Mouse (Mus musculus) CH12.LX (cell line): ENCODE measurements at regions not wholly inside any gene's neighbourhood (a gene's known extent, or its start where the extent isn't known, plus 50 kb on each side); places are given as distances from the start of the nearest gene placed in this dataset.
A peak's percentile ranks its signal among the peaks of the same experiment; 100 is the strongest.

Source experiments
- DNase-seq: peaks from one replicate; pipeline ENCODE4 v3.0.0-alpha.2; 2013; ENCODE audit errors: extremely low read depth
- H3K27ac ChIP-seq: 2 replicates; pipeline ENCODE4 v1.5.1; 2012; ENCODE audit warnings: low read depth, mild to moderate bottlenecking, control low read depth, moderate library complexity; ENCODE audit not compliant: insufficient read depth
- H3K27me3 ChIP-seq: replicated peaks from 2 replicates; pipeline ENCODE3; 2012; ENCODE audit warnings: inconsistent platforms
- H3K36me3 ChIP-seq, 2 experiments: replicated peaks in 1 of 2; 2 replicates each; pipeline versions ENCODE3 to v1.6.1; 2012; ENCODE audit warnings: inconsistent platforms in 1 of 2, low read length in 1 of 2, mild to moderate bottlenecking in 1 of 2, mixed read lengths in 1 of 2, moderate library complexity in 1 of 2; ENCODE audit not compliant: control insufficient read depth in 1 of 2, insufficient read depth in 1 of 2
- H3K4me1 ChIP-seq, 2 experiments: 2 replicates each; pipeline ENCODE4 v1.6.1; 2012; ENCODE audit warnings: inconsistent platforms in 1 of 2, moderate library complexity in 1 of 2; ENCODE audit not compliant: insufficient read depth in 2 of 2, control insufficient read depth in 1 of 2
- H3K4me2 ChIP-seq: 2 replicates; pipeline ENCODE4 v1.6.1; 2012; ENCODE audit warnings: low read depth, mild to moderate bottlenecking, control low read depth; ENCODE audit not compliant: poor library complexity, insufficient read depth, severe bottlenecking
- H3K4me3 ChIP-seq, 3 experiments: fragments of 150-350 bp in 1 of 3; sonication (generic) in 1 of 3; replicated peaks in 1 of 3; 2 replicates each; pipeline versions ENCODE3 to v1.5.1; 2011 to 2012; ENCODE audit warnings: low read depth in 2 of 3, low read length in 2 of 3, mild to moderate bottlenecking in 2 of 3, moderate library complexity in 2 of 3, control low read depth in 1 of 3, improper control_type of control experiment in 1 of 3, inconsistent platforms in 1 of 3, mixed read lengths in 1 of 3; ENCODE audit not compliant: poor library complexity in 1 of 3
- H3K79me2 ChIP-seq: replicated peaks from 2 replicates; pipeline ENCODE4 v1.6.1; 2012; ENCODE audit warnings: mild to moderate bottlenecking, moderate library complexity; ENCODE audit not compliant: control insufficient read depth, poor library complexity, insufficient read depth, severe bottlenecking; ENCODE audit errors: extremely low read depth
- H3K9ac ChIP-seq: 2 replicates; pipeline ENCODE4 v1.6.1; 2012; ENCODE audit warnings: low read depth, mild to moderate bottlenecking, control low read depth, moderate library complexity; ENCODE audit not compliant: insufficient read depth
- H3K9me3 ChIP-seq: replicated peaks from 2 replicates; pipeline ENCODE3; 2012; ENCODE audit warnings: low read length, inconsistent platforms, mixed read lengths
- BHLHE40 ChIP-seq: IDR thresholded peaks from 2 replicates; pipeline ENCODE4 v1.6.1; 2011; ENCODE audit warnings: mild to moderate bottlenecking, low read depth, low read length, improper control_type of control experiment
- CHD1 ChIP-seq: IDR thresholded peaks from 2 replicates; pipeline ENCODE4 v1.6.1; 2012; ENCODE audit warnings: low read depth, low read length, improper control_type of control experiment, inconsistent platforms
- CHD2 ChIP-seq: IDR thresholded peaks from 2 replicates; pipeline ENCODE4 v1.6.1; 2011; ENCODE audit warnings: low read length, improper control_type of control experiment
- ELF1 ChIP-seq: IDR thresholded peaks from 2 replicates; pipeline ENCODE4 v1.6.1; 2014; ENCODE audit warnings: low read depth, mild to moderate bottlenecking, inconsistent platforms, low read length, improper control_type of control experiment
- EP300 ChIP-seq: IDR thresholded peaks from 2 replicates; pipeline ENCODE4 v1.6.1; 2011; ENCODE audit warnings: low read length, improper control_type of control experiment
- ETS1 ChIP-seq: conservative IDR thresholded peaks from 2 replicates; pipeline ENCODE4 v1.6.1; 2012; ENCODE audit warnings: low read depth, mild to moderate bottlenecking, inconsistent platforms, low read length, improper control_type of control experiment, moderate library complexity
- JUN ChIP-seq: IDR thresholded peaks from 2 replicates; pipeline ENCODE4 v1.6.1; 2011; ENCODE audit warnings: low read depth, mild to moderate bottlenecking, low read length, improper control_type of control experiment, moderate library complexity; ENCODE audit not compliant: insufficient read depth
- MAZ ChIP-seq: IDR thresholded peaks from 2 replicates; pipeline ENCODE4 v1.6.1; 2012; ENCODE audit warnings: low read depth, mild to moderate bottlenecking, inconsistent platforms, low read length, improper control_type of control experiment, moderate library complexity
- MEF2A ChIP-seq: IDR thresholded peaks from 2 replicates; pipeline ENCODE4 v1.6.1; 2014; ENCODE audit warnings: low read depth, mild to moderate bottlenecking, inconsistent platforms, low read length, improper control_type of control experiment, borderline replicate concordance
- MXI1 ChIP-seq: IDR thresholded peaks from 2 replicates; pipeline ENCODE4 v1.6.1; 2011; ENCODE audit warnings: mild to moderate bottlenecking, low read depth, low read length, improper control_type of control experiment
- POLR2A ChIP-seq: IDR thresholded peaks from 2 replicates; pipeline ENCODE4 v1.6.1; 2011; ENCODE audit warnings: low read depth, mild to moderate bottlenecking, improper control_type of control experiment, low read length
- RAD21 ChIP-seq: IDR thresholded peaks from 2 replicates; pipeline ENCODE4 v1.6.1; 2011; ENCODE audit warnings: low read depth, mild to moderate bottlenecking, low read length, improper control_type of control experiment, moderate library complexity
- TBP ChIP-seq: conservative IDR thresholded peaks from 2 replicates; pipeline ENCODE4 v1.6.1; 2011; ENCODE audit warnings: low read depth, low read length, improper control_type of control experiment
- TCF12 ChIP-seq: IDR thresholded peaks from 2 replicates; pipeline ENCODE4 v1.6.1; 2014; ENCODE audit warnings: low read depth, mild to moderate bottlenecking, inconsistent platforms, low read length, improper control_type of control experiment
- UBTF ChIP-seq: IDR thresholded peaks from 2 replicates; pipeline ENCODE4 v1.6.1; 2012; ENCODE audit warnings: low read depth, mild to moderate bottlenecking, inconsistent platforms, low read length, improper control_type of control experiment, moderate library complexity
- ZC3H11A ChIP-seq: IDR thresholded peaks from 2 replicates; pipeline ENCODE4 v1.6.1; 2012; ENCODE audit warnings: low read depth, mild to moderate bottlenecking, inconsistent platforms, low read length, improper control_type of control experiment
- ZMIZ1 ChIP-seq: IDR thresholded peaks from 2 replicates; pipeline ENCODE4 v1.6.1; 2012; ENCODE audit warnings: low read depth, mild to moderate bottlenecking, inconsistent platforms, low read length, improper control_type of control experiment
- dilution Hi-C: fragments of 300-500 bp; cut with MboI; formaldehyde crosslinking; loops from 2 replicates; pipeline ENCODE4 v1.14.3; 2020; ENCODE audit warnings: low sequenced_read_pairs; ENCODE audit not compliant: extremely low pct_unique_long_range_greater_than_20kb, extremely low pct_ligation_motif_present
- in situ Hi-C: fragments of 300-500 bp; cut with MboI; formaldehyde crosslinking; loops from 3 replicates; pipeline ENCODE4 v1.14.3; 2019; ENCODE audit warnings: low sequenced_read_pairs, low pct_ligation_motif_present, low pct_unique_long_range_greater_than_20kb, mixed read lengths

GRCm38 (mm10) chr1:186909518-186910105, 57.6 kb upstream of the D1Pas1 start:
- Histone ChIP-seq H3K27ac (no peak overlapping the region), H3K36me3 (no peaks in the 10 kb centered on the region), H3K4me3 (no peak overlapping the region), H3K4me1 (peaks cover 0 to 47% of the 10 kb centered on the region in 2 experiments; a peak in 2 of 4 replicates), H3K79me2 (no peaks in the 10 kb centered on the region), H3K9ac (no peak overlapping the region), H3K27me3 (no peaks in the 10 kb centered on the region), H3K9me3 (no peaks in the 10 kb centered on the region), H3K4me2 (no peak overlapping the region)
- no peak for DNase-seq
- TF ChIP-seq BHLHE40: no peak
- no peak for TF ChIP-seq ZC3H11A
- in situ Hi-C loops: no loop called here
- dilution Hi-C loops: no loop called here

GRCm38 (mm10) chr1:186909073-186909472, 58.1 kb upstream of the D1Pas1 start:
- no peak for DNase-seq
- no peak overlapping the region for H3K4me3 ChIP-seq
- in situ Hi-C loops (no loop called here), dilution Hi-C loops (no loop called here)
- no peak overlapping the region for H3K9ac ChIP-seq
- no peak overlapping the region for H3K4me2 ChIP-seq
- H3K27me3 ChIP-seq: no peaks in the 10 kb centered on the region
- H3K79me2 ChIP-seq: no peaks in the 10 kb centered on the region
- no peaks in the 10 kb centered on the region for H3K9me3 ChIP-seq
- no peaks in the 10 kb centered on the region for H3K36me3 ChIP-seq
- TF ChIP-seq POLR2A (no peak), ZMIZ1 (no peak), RAD21 (no peak)
- H3K27ac ChIP-seq: no peak overlapping the region
- peaks cover 0 to 50% of the 10 kb centered on the region in 2 experiments; a peak in 2 of 4 replicates for H3K4me1 ChIP-seq

GRCm38 (mm10) chr1:186907409-186908170, 59.6 kb upstream of the D1Pas1 start:
- Histone ChIP-seq H3K4me2 (no peak overlapping the region), H3K79me2 (no peaks in the 10 kb centered on the region), H3K4me3 (no peak overlapping the region), H3K4me1 (peaks cover 0 to 50% of the 10 kb centered on the region in 2 experiments; a peak in 2 of 4 replicates)
- TF ChIP-seq ELF1 (peak; percentile 53; the same call in 1 of the 2 replicates), RAD21 (no peak; the same call in 1 of the 2 replicates), MAZ (peak; percentile 99), BHLHE40 (peak; percentile 60), CHD2 (peak; percentile 79), MXI1 (no peak), JUN (no peak), ZC3H11A (no peak), CHD1 (no peak), UBTF (no peak), TCF12 (peak; percentile 87), ETS1 (peak; percentile 63), MEF2A (peak; percentile 70; the same call in 1 of the 2 replicates), ZMIZ1 (no peak), EP300 (peak; percentile 61), TBP (no peak)
- TF ChIP-seq, all 38 proteins: peak for 8
- dilution Hi-C loops (no loop called here), in situ Hi-C loops (no loop called here)
- no peaks in the 10 kb centered on the region for H3K36me3 ChIP-seq
- no peaks in the 10 kb centered on the region for H3K27me3 ChIP-seq
- no peak overlapping the region for H3K9ac ChIP-seq
- DNase-seq: peak; percentile 94
- H3K9me3 ChIP-seq: no peaks in the 10 kb centered on the region
- no peak overlapping the region for H3K27ac ChIP-seq
